Mouse (Mus musculus) ES-E14 (cell line): ENCODE data around the gene Nod2. TPM values are rescaled to one million over a fixed set of nuclear protein-coding genes. Genes with fewer than 3 reads are reported as not detected.

Experiments
- DNase-seq: peaks from one replicate; pipeline ENCODE4 v3.0.0-alpha.2; 2013; ENCODE audit warnings: low read depth, low spot score
- H3K27ac ChIP-seq: 2 replicates; pipeline ENCODE4 v1.5.1; 2012; ENCODE audit warnings: low read depth, mild to moderate bottlenecking, low read length, moderate library complexity, mixed read lengths; ENCODE audit not compliant: poor library complexity, insufficient read depth, severe bottlenecking
- H3K36me3 ChIP-seq: 2 replicates; pipeline ENCODE4 v1.6.1; 2012; ENCODE audit warnings: mild to moderate bottlenecking, low read length, moderate library complexity, mixed read lengths; ENCODE audit not compliant: control insufficient read depth, poor library complexity, insufficient read depth, severe bottlenecking
- H3K4me1 ChIP-seq, 2 experiments: fragments of 150-350 bp in 1 of 2; sonication (generic) in 1 of 2; 2 replicates each; pipeline ENCODE4 v1.6.1; 2012; ENCODE audit warnings: low read length in 2 of 2, mild to moderate bottlenecking in 1 of 2, mixed read lengths in 1 of 2; ENCODE audit not compliant: control insufficient read depth in 2 of 2, insufficient read depth in 2 of 2, poor library complexity in 1 of 2
- H3K4me3 ChIP-seq, 2 experiments: fragments of 150-350 bp in 1 of 2; sonication (generic) in 1 of 2; 2 replicates each; pipeline ENCODE4 v1.5.1; 2012; ENCODE audit warnings: low read length in 2 of 2, low read depth in 1 of 2, mild to moderate bottlenecking in 1 of 2, mixed read lengths in 1 of 2; ENCODE audit not compliant: insufficient read depth in 1 of 2, poor library complexity in 1 of 2, severe bottlenecking in 1 of 2
- H3K9ac ChIP-seq: 2 replicates; pipeline ENCODE4 v1.6.1; 2012; ENCODE audit warnings: low read depth, mild to moderate bottlenecking, low read length, mixed read lengths; ENCODE audit not compliant: poor library complexity, insufficient read depth, severe bottlenecking
- H3K9me3 ChIP-seq: fragments of 150-350 bp; sonication (generic); 2 replicates; pipeline ENCODE4 v1.6.1; 2012; ENCODE audit warnings: low read depth, mild to moderate bottlenecking, low read length; ENCODE audit not compliant: control insufficient read depth, insufficient read depth
- CHD2 ChIP-seq: IDR thresholded peaks from 2 replicates; pipeline ENCODE4 v1.6.1; 2014; ENCODE audit warnings: mild to moderate bottlenecking, low read depth, low read length, inconsistent platforms
- HCFC1 ChIP-seq: IDR thresholded peaks from 2 replicates; pipeline ENCODE4 v1.6.1; 2012; ENCODE audit warnings: low read length, inconsistent platforms, borderline replicate concordance; ENCODE audit not compliant: insufficient read depth
- MAFK ChIP-seq: IDR thresholded peaks from 2 replicates; pipeline ENCODE4 v1.6.1; 2014; ENCODE audit warnings: mild to moderate bottlenecking, low read depth, low read length, inconsistent platforms; ENCODE audit not compliant: insufficient read depth
- ZC3H11A ChIP-seq: IDR thresholded peaks from 2 replicates; pipeline ENCODE4 v1.6.1; 2012; ENCODE audit warnings: low read depth, mild to moderate bottlenecking, inconsistent platforms, low read length, borderline replicate concordance
- ZNF384 ChIP-seq: IDR thresholded peaks from 2 replicates; pipeline ENCODE4 v1.6.1; 2012; ENCODE audit warnings: low read depth, low read length, inconsistent platforms
- in situ Hi-C, 2 experiments: fragments of 600-800 bp; cut with MboI; formaldehyde crosslinking; loops; one replicate each; pipeline ENCODE4 v1.15.1; 2025; ENCODE audit warnings: low sequenced_read_pairs in 2 of 2, inconsistent platforms in 1 of 2; ENCODE audit not compliant: unreplicated experiment in 2 of 2
- total RNA-seq: library from RNA; depleted of rRNA; stranded (reverse); fragments of 300-350 nt; gene quantifications from 2 replicates; pipeline ENCODE4 v1.2.3, GENCODE M21; 2012

Gene Nod2
- total RNA-seq, 1 experiment, result 0.40 TPM

GRCm38 (mm10) chr8:88623351-88623750, 23.8 kb upstream of the Nod2 start:
- DNase-seq, result no peak
- H3K36me3 ChIP-seq, result no peaks in the 10 kb centered on the region
- TF ChIP-seq MAFK, result no peak
- no peak for TF ChIP-seq ZC3H11A
- TF ChIP-seq HCFC1, result no peak
- no peak for TF ChIP-seq ZNF384
- TF ChIP-seq CHD2, result no peak
- H3K9me3 ChIP-seq, result no peaks in the 10 kb centered on the region
- no peak overlapping the region for H3K9ac ChIP-seq
- no peak overlapping the region for H3K27ac ChIP-seq
- H3K4me1 ChIP-seq, result peaks cover 0 to 1% of the 10 kb centered on the region in 2 experiments; a peak in 1 of 4 replicates
- H3K4me3 ChIP-seq, result no peak overlapping the region
- in situ Hi-C loops, result loop anchor here in 1 of 2 experiments (10.0 kb wide), 1 partner anchor 349 kb away; the partner anchor contains the start of gene Adcy7

DNA sequence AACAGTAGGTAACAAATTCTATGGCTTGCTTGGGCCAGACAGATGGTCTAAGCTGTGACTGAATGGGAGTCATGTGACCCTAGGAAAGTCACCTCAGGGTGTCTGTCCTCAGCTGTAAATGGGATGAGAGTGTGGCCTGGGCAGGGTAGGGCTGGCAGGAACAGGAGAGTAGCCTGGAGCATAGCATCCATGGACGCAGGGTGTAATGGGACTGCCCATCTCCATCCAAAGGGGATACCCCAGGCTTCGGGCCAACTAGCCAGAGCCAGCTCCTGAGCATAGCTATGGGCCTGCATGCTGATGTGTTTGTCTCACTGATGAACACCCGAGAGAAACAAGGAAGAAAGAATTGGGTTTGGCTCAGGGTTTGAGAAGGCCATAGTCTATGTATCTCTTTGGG, 22.8 kb upstream of the Nod2 start:
- Histone ChIP-seq H3K9me3 (no peaks in the 10 kb centered on the region), H3K4me1 (peaks cover 0 to 2% of the 10 kb centered on the region in 2 experiments; a peak in 1 of 4 replicates), H3K9ac (no peak overlapping the region), H3K36me3 (no peaks in the 10 kb centered on the region), H3K27ac (no peak overlapping the region; the same call in 1 of the 2 replicates), H3K4me3 (no peak overlapping the region)
- no peak for DNase-seq
- TF ChIP-seq ZNF384, result no peak
- TF ChIP-seq ZC3H11A, result no peak
- TF ChIP-seq HCFC1, result no peak
- TF ChIP-seq MAFK, result no peak
- TF ChIP-seq CHD2, result no peak
- in situ Hi-C loops, result loop anchor here in 1 of 2 experiments (10.0 kb wide), 1 partner anchor 349 kb away; the partner anchor contains the start of gene Adcy7

GRCm38 (mm10) chr8:88626433-88626832, 20.7 kb upstream of the Nod2 start:
- in situ Hi-C loops, result loop anchor here in 1 of 2 experiments (10.0 kb wide), 1 partner anchor 352 kb away; the partner anchor contains the start of gene Adcy7
- Histone ChIP-seq H3K4me1 (peaks cover 0 to 2% of the 10 kb centered on the region in 2 experiments; a peak in 1 of 4 replicates), H3K27ac (no peak overlapping the region), H3K36me3 (no peaks in the 10 kb centered on the region), H3K9me3 (no peaks in the 10 kb centered on the region), H3K9ac (no peak overlapping the region), H3K4me3 (no peak overlapping the region; a peak in 1 of 4 replicates)
- no peak for TF ChIP-seq ZNF384
- no peak for TF ChIP-seq CHD2
- no peak for TF ChIP-seq ZC3H11A
- no peak for TF ChIP-seq MAFK
- TF ChIP-seq HCFC1, result no peak
- no peak for DNase-seq

DNA sequence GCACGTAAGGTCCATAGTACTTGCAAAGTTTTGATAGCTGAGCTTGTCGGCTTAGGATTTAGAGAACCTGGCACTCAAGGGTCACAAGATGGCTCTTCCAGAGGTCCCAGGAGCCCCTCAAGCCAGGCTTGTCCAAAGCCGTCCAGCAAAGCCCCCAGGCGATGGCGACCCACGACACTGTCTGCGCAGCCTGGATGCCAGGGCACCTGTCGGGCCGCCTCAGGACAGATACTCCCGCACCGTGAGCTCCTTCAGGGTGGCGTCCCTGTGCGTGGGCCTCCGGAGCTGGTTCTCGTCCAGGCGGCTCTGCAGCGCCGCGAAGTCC, 20.2 kb upstream of the Nod2 start:
- no peaks in the 10 kb centered on the region for H3K9me3 ChIP-seq
- peak overlapping the region; percentile 75 to 80 for H3K4me3 ChIP-seq
- TF ChIP-seq CHD2 (no peak), ZC3H11A (no peak)
- H3K27ac ChIP-seq, result no peak overlapping the region
- H3K36me3 ChIP-seq, result no peaks in the 10 kb centered on the region
- H3K4me1 ChIP-seq, result peaks cover 0 to 2% of the 10 kb centered on the region in 2 experiments; a peak in 1 of 4 replicates
- in situ Hi-C loops, result loop anchor here in 1 of 2 experiments (10.0 kb wide), 1 partner anchor 352 kb away; the partner anchor contains the start of gene Adcy7
- H3K9ac ChIP-seq, result peak overlapping the region; percentile 28
- no peak for DNase-seq
